Mouse (Mus musculus): Measurements from ENCODE around the gene Bpifc.

DNA sequence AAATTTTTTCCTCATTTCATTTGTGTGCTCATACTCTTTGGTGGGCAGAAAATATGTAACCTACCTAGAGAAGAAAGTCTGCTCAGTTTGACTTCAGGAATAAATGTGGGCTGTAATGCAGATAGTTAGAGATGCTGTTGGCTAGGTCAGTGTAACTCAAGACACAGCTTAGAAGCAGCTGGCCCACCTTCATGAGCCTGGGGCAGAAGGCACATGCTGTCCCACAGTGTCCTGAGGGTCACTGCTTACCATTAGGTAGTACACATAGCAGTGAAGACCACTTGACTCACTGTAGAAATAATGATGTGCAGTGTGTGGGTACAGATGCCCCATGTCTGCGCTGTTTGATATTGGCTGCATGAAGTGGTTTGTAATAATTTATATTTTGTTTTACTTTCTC lies 34.7 kb upstream of the Bpifc start:
- no peak for TF ChIP-seq EP300 (IDR thresholded peaks at IDR 0.05; ENCODE audit: low read depth)
- TF ChIP-seq CTCF (IDR thresholded peaks at IDR 0.05; ENCODE audit: low read depth): no peak
